Mouse (Mus musculus) G1E (cell line): ENCODE data around the gene Gm49405.

Experiments
- CTCF ChIP-seq: IDR thresholded peaks from 2 replicates; pipeline ENCODE4 v1.5.1; 2012; ENCODE audit warnings: low read depth, low read length, inconsistent platforms, mixed read lengths
- GATA1 ChIP-seq: IDR thresholded peaks from 2 replicates; pipeline ENCODE4 v1.6.1; 2012; ENCODE audit warnings: borderline replicate concordance, low read length, inconsistent platforms, mixed read lengths
- GATA2 ChIP-seq: IDR thresholded peaks from 2 replicates; pipeline ENCODE4 v1.6.1; 2012; ENCODE audit warnings: low read depth, low read length, inconsistent platforms, borderline replicate concordance
- POLR2AphosphoS5 ChIP-seq: IDR thresholded peaks from 2 replicates; pipeline ENCODE4 v1.6.1; 2012; ENCODE audit warnings: low read depth, low read length, inconsistent platforms; ENCODE audit not compliant: insufficient replicate concordance
- TAL1 ChIP-seq: conservative IDR thresholded peaks from 2 replicates; pipeline ENCODE4 v1.6.1; 2012; ENCODE audit warnings: low read depth, low read length, inconsistent platforms, mixed read lengths

- TF ChIP-seq CTCF, result no peak
- TF ChIP-seq TAL1, result no peak
- TF ChIP-seq GATA1, result no peak
- TF ChIP-seq POLR2AphosphoS5, result no peak
- no peak for TF ChIP-seq GATA2
These were observed 24.6 kb upstream of the Gm49405 start for GRCm38 (mm10) chr19:3975866-3976265.
